Mouse (Mus musculus) 3T3-L1 (cell line): ENCODE results near the gene Tmtc2.

Experiments used
- DNase-seq: peaks from one replicate; pipeline ENCODE4 v3.0.0-alpha.2; 2015; ENCODE audit warnings: low read depth, low spot score

Tmtc2 gene

DNA sequence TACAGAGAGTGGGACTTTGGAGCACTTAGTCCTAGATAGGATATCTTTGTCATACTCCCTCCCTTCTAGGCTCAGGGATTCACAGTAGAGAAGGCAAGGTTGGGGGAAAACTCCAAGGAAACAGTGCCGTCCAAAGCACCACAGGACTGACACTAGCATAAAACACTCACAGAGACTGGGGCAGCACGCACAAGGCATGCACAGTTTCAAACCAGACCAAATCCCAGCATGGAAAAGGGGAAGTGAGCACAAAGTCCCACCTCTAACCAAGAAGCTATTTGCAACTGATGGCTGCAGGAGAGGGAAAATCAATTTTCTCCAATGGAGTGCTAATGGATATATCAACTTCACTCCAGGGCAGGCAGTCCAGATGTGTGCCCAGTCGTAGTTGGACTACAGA, 276.7 kb downstream of the Tmtc2 start:
- no peak for DNase-seq

DNA sequence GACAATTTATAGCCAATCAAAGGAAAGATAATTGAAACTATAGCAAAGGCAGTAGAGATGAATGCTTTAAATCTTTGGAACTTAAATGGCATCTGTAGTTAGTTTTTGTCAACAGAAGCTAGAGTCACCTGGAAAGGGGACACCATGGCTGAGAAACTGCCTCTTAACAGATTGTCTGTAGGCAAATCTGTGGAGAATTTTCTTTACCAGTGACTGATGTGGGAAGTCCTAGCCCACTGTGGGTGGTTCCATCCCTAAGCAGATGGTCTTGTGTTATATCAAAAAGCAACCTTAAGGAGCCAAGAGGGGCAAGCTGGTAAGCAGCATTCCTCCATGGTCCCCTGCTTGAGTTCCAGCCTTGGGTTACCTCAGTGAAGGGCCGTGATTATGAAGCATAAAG, 281.3 kb downstream of the Tmtc2 start:
- DNase-seq: no peak

DNA sequence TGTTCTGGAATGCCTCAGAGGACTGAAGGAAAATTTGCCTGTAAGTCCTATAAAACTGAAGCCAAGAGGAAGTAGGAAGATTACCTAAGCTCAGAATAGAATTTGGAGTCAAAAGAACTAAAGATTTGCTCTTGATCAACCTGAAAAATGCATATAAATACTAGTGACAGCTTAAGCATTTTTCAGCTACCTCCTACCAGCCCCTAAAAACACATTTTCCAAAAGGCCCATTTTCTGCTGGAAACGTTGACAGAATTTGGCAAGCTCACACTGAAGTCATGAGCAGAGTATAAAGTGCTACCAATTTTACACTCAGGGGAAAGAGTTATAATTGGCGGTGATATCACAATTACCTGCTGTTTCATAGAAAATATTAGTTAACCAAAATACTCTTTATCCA, 285.8 kb downstream of the Tmtc2 start:
- no peak for DNase-seq

DNA sequence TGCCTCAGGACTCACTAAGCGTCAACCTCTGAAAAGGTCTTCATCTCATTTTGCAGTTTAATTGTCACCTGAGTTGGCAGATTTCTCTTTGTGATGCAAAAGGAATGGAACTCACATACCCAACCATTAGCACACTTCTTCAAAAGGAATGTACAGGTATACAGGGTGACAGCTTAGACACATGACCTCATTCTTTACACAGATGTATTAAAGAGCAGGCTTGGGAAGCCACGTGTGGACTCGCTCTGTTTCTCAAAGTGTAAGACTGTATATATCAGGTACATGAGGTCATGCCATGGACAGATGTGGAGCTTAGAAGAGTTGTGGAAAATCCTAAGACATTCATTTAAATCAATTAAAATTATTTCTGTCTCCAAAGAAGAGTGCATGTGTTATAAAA, 286.7 kb downstream of the Tmtc2 start:
- no peak for DNase-seq

DNA sequence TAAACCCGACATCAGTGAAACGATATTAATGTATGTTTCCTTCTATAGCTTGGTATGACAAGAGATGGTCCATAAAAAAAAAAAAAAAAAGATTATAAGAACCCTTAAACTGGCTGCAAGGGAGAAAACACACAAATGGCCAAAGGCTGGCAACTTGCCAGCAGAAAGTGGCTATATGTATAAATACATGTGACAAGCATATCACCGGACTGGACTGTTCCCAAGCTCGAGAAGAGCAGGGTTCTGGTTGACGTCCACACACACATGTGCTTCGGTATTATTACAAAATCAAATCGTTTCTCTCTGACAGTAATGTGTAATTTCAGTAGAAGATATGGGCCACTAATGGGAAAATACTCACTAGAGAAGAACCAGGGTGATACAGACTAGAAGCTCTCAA, 287.2 kb downstream of the Tmtc2 start:
- DNase-seq: no peak

GRCm38 (mm10) chr10:105286221-105286620, 288.0 kb downstream of the Tmtc2 start:
- no peak for DNase-seq

DNA sequence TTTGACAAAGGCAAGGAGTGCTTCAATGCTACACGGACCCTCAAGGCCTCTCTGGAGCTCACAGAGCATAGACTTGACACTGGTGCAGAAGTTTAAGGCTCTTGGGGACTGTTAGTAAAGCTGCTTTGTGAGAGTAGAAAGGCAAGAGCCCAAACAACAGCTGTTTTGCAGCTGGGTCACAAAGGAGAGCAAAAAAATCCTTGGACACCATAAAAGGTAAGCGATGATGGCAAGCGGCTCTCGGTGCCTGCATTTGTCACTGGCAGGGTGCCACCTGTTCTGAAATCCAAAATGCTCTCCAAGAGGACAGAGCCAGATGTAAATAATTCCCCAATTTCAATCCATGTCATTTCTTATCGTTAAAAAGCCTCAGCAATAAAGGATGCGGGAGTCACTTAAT, 290.1 kb downstream of the Tmtc2 start:
- no peak for DNase-seq

- peak; percentile 40 for DNase-seq
Observed at GRCm38 (mm10) chr10:105280933-105281332, 293.3 kb downstream of the Tmtc2 start.

DNA sequence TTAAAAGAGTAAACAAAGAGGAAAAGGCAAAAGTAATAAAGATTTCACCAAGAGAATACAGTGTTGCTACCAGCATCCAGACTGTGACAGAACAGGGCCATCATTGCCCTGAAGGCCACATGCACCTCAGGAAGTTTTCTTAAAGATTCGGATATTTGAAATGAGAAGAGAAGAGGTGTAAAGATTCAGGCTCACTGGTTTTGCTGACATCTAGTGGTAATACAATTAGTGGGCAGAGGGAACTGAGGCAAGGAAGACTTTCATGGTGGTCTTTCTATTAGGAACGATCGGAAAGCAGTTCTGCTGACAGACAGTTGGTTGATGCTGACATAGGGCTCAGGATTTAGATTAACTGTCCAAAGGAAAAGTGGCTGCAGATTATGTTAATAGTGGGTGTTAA, 314.2 kb downstream of the Tmtc2 start:
- no peak for DNase-seq

DNA sequence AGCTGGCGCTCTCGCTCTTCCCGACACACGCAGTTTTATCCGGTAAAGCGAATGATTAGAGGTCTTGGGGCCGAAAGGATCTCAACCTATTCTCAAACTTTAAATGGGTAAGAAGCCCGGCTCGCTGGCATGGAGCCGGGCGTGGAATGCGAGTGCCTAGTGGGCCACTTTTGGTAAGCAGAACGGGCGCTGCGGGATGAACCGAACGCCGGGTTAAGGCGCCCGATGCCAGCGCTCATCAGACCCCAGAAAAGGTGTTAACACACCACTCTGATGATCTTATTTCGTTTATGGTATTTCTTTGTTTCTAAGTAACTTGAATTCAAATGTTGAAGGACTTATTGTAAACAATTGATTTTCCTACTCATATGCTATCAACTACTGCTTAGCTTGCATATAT, 336.0 kb downstream of the Tmtc2 start:
- peak; percentile 71 for DNase-seq

DNA sequence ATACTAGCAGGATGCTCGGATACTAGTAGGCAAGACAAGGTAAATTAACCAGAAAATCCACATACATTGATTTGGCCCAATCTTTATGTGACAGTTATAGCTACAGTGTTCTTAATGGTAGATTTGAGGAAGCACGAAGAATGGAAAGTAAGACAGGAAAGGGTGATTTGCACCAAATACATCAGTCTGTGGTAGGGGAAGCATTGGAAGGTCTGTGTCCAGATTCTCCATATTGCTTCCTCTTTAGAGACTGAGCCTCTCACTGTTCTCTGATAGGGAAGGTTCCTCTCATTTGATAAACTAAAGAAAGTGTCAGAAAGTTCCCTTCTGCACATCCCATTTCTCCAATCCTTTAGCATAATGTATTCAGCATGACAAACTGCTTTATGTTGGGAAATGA, 341.4 kb downstream of the Tmtc2 start:
- no peak for DNase-seq

DNA sequence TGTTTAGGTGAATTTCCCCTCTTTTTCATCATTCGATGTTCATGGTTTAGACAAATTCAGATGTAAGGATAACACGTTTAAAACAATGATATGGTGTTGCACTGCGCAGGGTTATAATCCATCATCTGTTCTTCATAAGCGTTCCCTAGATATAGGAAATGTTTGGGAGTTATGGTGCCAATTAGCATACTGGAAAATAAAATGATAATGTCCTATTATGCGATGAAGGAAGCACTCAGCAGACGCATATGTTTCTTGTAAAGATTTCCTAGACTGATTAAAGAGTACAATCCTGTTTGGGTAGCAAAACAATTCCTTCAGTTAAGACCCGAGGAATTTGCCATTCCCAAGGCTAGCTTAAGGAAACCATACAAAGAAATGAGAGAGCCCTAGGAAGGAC, 343.8 kb downstream of the Tmtc2 start:
- DNase-seq: no peak

GRCm38 (mm10) chr10:105228623-105229022, 345.6 kb downstream of the Tmtc2 start:
- peak; percentile 8 for DNase-seq

GRCm38 (mm10) chr10:105227631-105228030, 346.6 kb downstream of the Tmtc2 start:
- DNase-seq: peak; percentile 1

GRCm38 (mm10) chr10:105225714-105226113, 348.5 kb downstream of the Tmtc2 start:
- DNase-seq: no peak

- no peak for DNase-seq
Observed at GRCm38 (mm10) chr10:105222904-105223303, 351.3 kb downstream of the Tmtc2 start.

GRCm38 (mm10) chr10:105201491-105201890, 372.8 kb downstream of the Tmtc2 start:
- no peak for DNase-seq

- no peak for DNase-seq
Observed at GRCm38 (mm10) chr10:105200678-105201077, 373.6 kb downstream of the Tmtc2 start.

DNA sequence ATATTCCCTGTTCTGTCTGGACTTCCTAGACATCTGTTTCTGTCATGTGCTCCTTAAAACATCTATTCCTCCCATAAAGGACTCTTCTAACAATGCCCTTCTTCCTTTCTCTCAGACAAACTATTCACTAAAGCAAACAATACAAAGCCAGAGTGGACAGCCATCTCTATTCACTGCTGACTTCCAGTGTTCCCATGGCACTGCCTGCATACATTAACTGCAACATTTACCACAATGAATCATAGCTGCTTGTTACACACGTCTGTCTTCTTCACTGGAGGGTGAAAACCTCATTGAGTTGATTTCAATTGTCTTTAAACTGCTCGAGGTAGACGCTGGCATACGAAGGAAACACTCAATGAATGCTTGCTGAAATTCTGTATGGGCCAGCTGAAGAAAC, 374.2 kb downstream of the Tmtc2 start:
- no peak for DNase-seq

GRCm38 (mm10) chr10:105199515-105199914, 374.7 kb downstream of the Tmtc2 start:
- DNase-seq: no peak

GRCm38 (mm10) chr10:105195377-105195776, 378.9 kb downstream of the Tmtc2 start:
- no peak for DNase-seq

DNA sequence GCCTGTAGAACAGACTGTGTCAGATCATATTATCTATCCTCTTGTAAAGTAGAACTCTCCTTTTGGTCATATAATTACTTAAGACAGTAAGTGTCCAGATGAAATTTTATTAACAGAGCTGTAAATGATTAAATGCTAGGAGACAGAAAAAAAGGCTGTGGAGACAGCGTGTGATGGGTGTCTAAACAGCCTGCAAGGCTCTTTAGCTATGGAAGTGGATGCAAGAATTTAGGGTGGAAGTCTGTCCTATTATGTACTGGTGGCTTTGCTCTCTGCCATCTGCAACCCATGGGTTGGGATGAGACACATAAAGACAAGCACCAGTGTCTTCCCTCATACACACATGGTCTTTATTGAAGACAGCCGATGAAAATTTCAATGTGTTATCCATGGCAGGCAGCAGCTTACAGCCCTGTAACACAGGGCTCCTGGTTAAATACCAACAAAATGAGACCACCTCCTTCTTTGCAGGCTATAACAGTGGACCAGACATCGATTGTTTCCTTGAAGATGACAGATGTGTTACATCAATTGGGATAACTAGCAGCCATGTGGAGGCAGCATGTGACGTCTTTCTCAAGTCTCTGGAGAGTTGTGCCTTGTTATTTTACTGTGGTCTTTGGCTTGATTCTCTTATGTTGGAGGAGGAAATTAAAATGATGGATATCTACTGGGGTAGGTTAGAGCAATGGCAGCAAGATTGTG, 380.3 kb downstream of the Tmtc2 start:
- no peak for DNase-seq

DNA sequence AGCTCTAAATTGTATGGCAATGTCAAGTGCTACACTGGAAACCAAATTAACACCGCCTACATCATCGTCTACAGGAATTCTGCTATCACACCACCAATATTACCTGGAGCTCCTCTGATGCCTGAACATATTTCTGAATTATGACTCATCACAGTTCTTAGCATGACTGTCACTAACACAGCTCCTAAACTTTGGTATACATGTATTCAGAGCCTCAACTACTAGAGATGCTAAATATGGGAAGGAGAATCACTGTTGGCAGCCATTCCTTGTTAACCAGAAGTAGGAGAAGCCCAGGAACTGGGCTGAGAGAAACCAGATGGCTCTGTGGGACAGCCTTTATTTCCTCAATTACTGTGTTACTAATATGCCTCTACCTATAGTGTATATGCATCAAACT, 382.2 kb downstream of the Tmtc2 start:
- no peak for DNase-seq

- no peak for DNase-seq
Observed at GRCm38 (mm10) chr10:105189746-105190145, 384.5 kb downstream of the Tmtc2 start.
